Mouse (Mus musculus): ENCODE measurements around the gene 4930507D05Rik.

DNA sequence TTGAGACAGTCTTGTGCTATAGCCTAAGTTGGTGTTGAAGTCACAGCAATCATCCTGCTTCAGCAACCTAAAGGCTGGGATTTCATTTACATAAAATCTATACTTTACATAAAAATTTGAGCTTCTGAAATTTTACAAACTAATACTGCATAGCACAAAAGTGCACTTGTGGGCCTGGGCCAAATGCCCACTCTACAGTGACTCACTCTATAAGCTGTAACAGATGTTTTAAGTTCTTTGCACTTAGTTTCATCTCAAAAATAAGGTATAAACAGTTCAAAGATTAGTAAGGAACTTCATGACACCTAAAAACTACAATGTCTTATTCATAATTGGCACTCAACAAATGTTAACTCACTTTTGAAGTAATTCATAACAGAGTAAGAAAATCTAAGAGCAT is 12.0 kb downstream of the 4930507D05Rik start:
- no peak for TF ChIP-seq CTCF (conservative IDR thresholded peaks at IDR 0.05; ENCODE audit: insufficient read depth, insufficient read length, low read depth, low read length)
- TF ChIP-seq POLR2A (IDR thresholded peaks at IDR 0.05; ENCODE audit: low read depth, low read length) = no peak

All from kidney, adult 2 months (tissue).